Mouse (Mus musculus): Measurements from ENCODE around the gene Hspb1. TPM values are rescaled to one million over a fixed set of nuclear protein-coding genes. Genes with fewer than 3 reads are reported as not detected.

The Hspb1 gene
- total and polyA plus RNA-seq, 2 experiments = 19.5 to 24.3 TPM

GRCm38 (mm10) chr5:135888405-135889215 lies 891 bp downstream of the Hspb1 start:
- H3K4me1 ChIP-seq (ENCODE audit: control insufficient read depth, insufficient read depth, low read length) = 0 out of 2 replicates have a peak, but pooled peaks cover 2% of the 10 kb centered on the region
- H3K79me2 ChIP-seq (ENCODE audit: control insufficient read depth, insufficient read depth, low read length) = no peaks in the 10 kb centered on the region
- TF ChIP-seq CTCF (IDR thresholded peaks at IDR 0.05; ENCODE audit: low read depth, low read length) = no peak
- no peak for DNase-seq (ENCODE audit: extremely low read depth, low read depth, low spot score)
- H3K27me3 ChIP-seq (ENCODE audit: control insufficient read depth, insufficient read depth, low read length) = no peaks in the 10 kb centered on the region
- peak overlapping the region; percentile 77 for H3K9ac ChIP-seq (ENCODE audit: low read depth, low read length)
- WGBS = 5% methylated on average over 30 of the region's 30 CpGs
- H3K36me3 ChIP-seq (ENCODE audit: control insufficient read depth, insufficient read depth, low read length) = no peaks in the 10 kb centered on the region
- peak overlapping the region; percentile 66 for H3K4me3 ChIP-seq (ENCODE audit: insufficient read depth, low read depth, low read length)
- no peak overlapping the region for H3K27ac ChIP-seq (replicated peaks; ENCODE audit: insufficient read depth, low read depth, low read length)

- H3K4me3 ChIP-seq (ENCODE audit: insufficient read depth, low read depth, low read length) = no peak overlapping the region
- 0 out of 2 replicates have a peak, but pooled peaks cover 2% of the 10 kb centered on the region for H3K4me1 ChIP-seq (ENCODE audit: control insufficient read depth, insufficient read depth, low read length)
- H3K9ac ChIP-seq (ENCODE audit: low read depth, low read length) = no peak overlapping the region
- no peak overlapping the region for H3K27ac ChIP-seq (replicated peaks; ENCODE audit: insufficient read depth, low read depth, low read length)
- WGBS = 64% methylated on average over 4 of the region's 4 CpGs
- no peaks in the 10 kb centered on the region for H3K79me2 ChIP-seq (ENCODE audit: control insufficient read depth, insufficient read depth, low read length)
- no peaks in the 10 kb centered on the region for H3K36me3 ChIP-seq (ENCODE audit: control insufficient read depth, insufficient read depth, low read length)
- H3K27me3 ChIP-seq (ENCODE audit: control insufficient read depth, insufficient read depth, low read length) = no peaks in the 10 kb centered on the region; the same call in 1 of the 2 replicates
- no peak for DNase-seq (ENCODE audit: extremely low read depth, low read depth, low spot score)
- TF ChIP-seq POLR2A (IDR thresholded peaks at IDR 0.05; ENCODE audit: extremely low read depth, insufficient read depth, low read length) = no peak
- TF ChIP-seq CTCF (IDR thresholded peaks at IDR 0.05; ENCODE audit: low read depth, low read length) = no peak
Observed at GRCm38 (mm10) chr5:135890323-135890722, 2.6 kb downstream of the Hspb1 start.

- TF ChIP-seq POLR2A (IDR thresholded peaks at IDR 0.05; ENCODE audit: extremely low read depth, insufficient read depth, low read length) (no peak), CTCF (IDR thresholded peaks at IDR 0.05; ENCODE audit: low read depth, low read length) (no peak)
- WGBS = 52% methylated on average over 3 of the region's 3 CpGs
- Histone ChIP-seq H3K27me3 (ENCODE audit: control insufficient read depth, insufficient read depth, low read length) (no peaks in the 10 kb centered on the region; the same call in 1 of the 2 replicates), H3K27ac (replicated peaks; ENCODE audit: insufficient read depth, low read depth, low read length) (no peak overlapping the region), H3K4me1 (ENCODE audit: control insufficient read depth, insufficient read depth, low read length) (0 out of 2 replicates have a peak, but pooled peaks cover 2% of the 10 kb centered on the region), H3K9ac (ENCODE audit: low read depth, low read length) (no peak overlapping the region), H3K4me3 (ENCODE audit: insufficient read depth, low read depth, low read length) (no peak overlapping the region), H3K36me3 (ENCODE audit: control insufficient read depth, insufficient read depth, low read length) (no peaks in the 10 kb centered on the region), H3K79me2 (ENCODE audit: control insufficient read depth, insufficient read depth, low read length) (no peaks in the 10 kb centered on the region)
- no peak for DNase-seq (ENCODE audit: extremely low read depth, low read depth, low spot score)
Observed at GRCm38 (mm10) chr5:135890920-135891319, 3.2 kb downstream of the Hspb1 start.

- Histone ChIP-seq H3K36me3 (ENCODE audit: control insufficient read depth, insufficient read depth, low read length) (no peaks in the 10 kb centered on the region), H3K9ac (ENCODE audit: low read depth, low read length) (no peak overlapping the region), H3K4me1 (ENCODE audit: control insufficient read depth, insufficient read depth, low read length) (no peaks in the 10 kb centered on the region), H3K79me2 (ENCODE audit: control insufficient read depth, insufficient read depth, low read length) (no peaks in the 10 kb centered on the region), H3K27ac (replicated peaks; ENCODE audit: insufficient read depth, low read depth, low read length) (no peak overlapping the region), H3K4me3 (ENCODE audit: insufficient read depth, low read depth, low read length) (no peak overlapping the region), H3K27me3 (ENCODE audit: control insufficient read depth, insufficient read depth, low read length) (no peaks in the 10 kb centered on the region; the same call in 1 of the 2 replicates)
- TF ChIP-seq CTCF (IDR thresholded peaks at IDR 0.05; ENCODE audit: low read depth, low read length) (no peak), POLR2A (IDR thresholded peaks at IDR 0.05; ENCODE audit: extremely low read depth, insufficient read depth, low read length) (no peak)
- DNase-seq (ENCODE audit: extremely low read depth, low read depth, low spot score) = no peak
- 53% methylated on average over 9 of the region's 9 CpGs for WGBS
Observed at GRCm38 (mm10) chr5:135892589-135893351, 5.1 kb downstream of the Hspb1 start.

- H3K4me3 ChIP-seq (ENCODE audit: insufficient read depth, low read depth, low read length) = no peak overlapping the region
- H3K9ac ChIP-seq (ENCODE audit: low read depth, low read length) = no peak overlapping the region
- 80% methylated on average over 6 of the region's 6 CpGs for WGBS
- no peak for TF ChIP-seq CTCF (IDR thresholded peaks at IDR 0.05; ENCODE audit: low read depth, low read length)
- TF ChIP-seq POLR2A (IDR thresholded peaks at IDR 0.05; ENCODE audit: extremely low read depth, insufficient read depth, low read length) = no peak
- no peaks in the 10 kb centered on the region for H3K36me3 ChIP-seq (ENCODE audit: control insufficient read depth, insufficient read depth, low read length)
- no peak overlapping the region for H3K27ac ChIP-seq (replicated peaks; ENCODE audit: insufficient read depth, low read depth, low read length)
- DNase-seq (ENCODE audit: extremely low read depth, low read depth, low spot score) = no peak
- no peaks in the 10 kb centered on the region for H3K79me2 ChIP-seq (ENCODE audit: control insufficient read depth, insufficient read depth, low read length)
- H3K4me1 ChIP-seq (ENCODE audit: control insufficient read depth, insufficient read depth, low read length) = no peaks in the 10 kb centered on the region
- no peaks in the 10 kb centered on the region; the same call in 1 of the 2 replicates for H3K27me3 ChIP-seq (ENCODE audit: control insufficient read depth, insufficient read depth, low read length)
Observed at GRCm38 (mm10) chr5:135894958-135895357, 7.2 kb downstream of the Hspb1 start.

Measured in liver, adult 2 months (tissue).